Mouse (Mus musculus) midbrain, embryonic 16.5 days (tissue): Measurements from ENCODE around the gene Lpcat1. TPM values are rescaled to one million over a fixed set of nuclear protein-coding genes. Genes with fewer than 3 reads are reported as not detected.

ENCODE experiments used
- ATAC-seq: fragments of 200-750 bp; cut with Nextera tagmentation; 2 replicates; pipeline ENCODE4 v1.8.0; 2017; ENCODE audit warnings: moderate TSS enrichment
- H3K27ac ChIP-seq: fragments of 300-500 bp; sonication (generic); 2 replicates; pipeline ENCODE4 v1.5.1; 2014; ENCODE audit warnings: mild to moderate bottlenecking, low read length, mixed read lengths
- H3K27me3 ChIP-seq: fragments of 300-500 bp; sonication (generic); 2 replicates; pipeline ENCODE4 v1.6.1; 2014; ENCODE audit warnings: low read depth, low read length, mixed read lengths; ENCODE audit not compliant: control insufficient read depth, insufficient read depth
- H3K36me3 ChIP-seq: fragments of 300-500 bp; sonication (generic); 2 replicates; pipeline ENCODE4 v1.6.1; 2014; ENCODE audit warnings: mild to moderate bottlenecking, low read length, moderate library complexity, mixed read lengths; ENCODE audit not compliant: control insufficient read depth, insufficient read depth
- H3K4me1 ChIP-seq: fragments of 300-500 bp; sonication (generic); 2 replicates; pipeline ENCODE4 v1.6.1; 2014; ENCODE audit warnings: mild to moderate bottlenecking, low read length, mixed read lengths; ENCODE audit not compliant: control insufficient read depth, insufficient read depth
- H3K4me2 ChIP-seq: fragments of 300-500 bp; sonication (generic); 2 replicates; pipeline ENCODE4 v1.6.1; 2014; ENCODE audit warnings: mild to moderate bottlenecking, low read length, mixed read lengths
- H3K4me3 ChIP-seq: fragments of 300-500 bp; sonication (generic); 2 replicates; pipeline ENCODE4 v1.5.1; 2014; ENCODE audit warnings: low read depth, mild to moderate bottlenecking, low read length, moderate library complexity, mixed read lengths
- H3K9ac ChIP-seq: fragments of 300-500 bp; sonication (generic); 2 replicates; pipeline ENCODE4 v1.6.1; 2014; ENCODE audit warnings: low read depth, low read length, mixed read lengths
- H3K9me3 ChIP-seq: fragments of 300-500 bp; sonication (generic); replicated peaks from 2 replicates; pipeline ENCODE4 v1.6.1; 2014; ENCODE audit warnings: mild to moderate bottlenecking, low read length, mixed read lengths; ENCODE audit not compliant: control insufficient read depth, poor library complexity, severe bottlenecking
- WGBS: fragments of 180-500 bp; shearing (Covaris S2); extraction: QIAGEN DNeasy Blood & Tissue Kit; methylation state at CpG from one replicate; pipeline ENCODE4 v1.1.7; 2014; 5-methylcytosine and 5-hydroxymethylcytosine counted together
- polyA plus RNA-seq: library from polyadenylated mRNA; unstranded; fragments of >200 nt; fragmentation: Nextera tagmentation; extraction: Ambion mirVana; gene quantifications from 2 replicates; pipeline ENCODE4 v1.2.1, GENCODE M21; 2015

Gene Lpcat1
- polyA plus RNA-seq, 1 experiment from 2014 or later = 78.3 TPM

DNA sequence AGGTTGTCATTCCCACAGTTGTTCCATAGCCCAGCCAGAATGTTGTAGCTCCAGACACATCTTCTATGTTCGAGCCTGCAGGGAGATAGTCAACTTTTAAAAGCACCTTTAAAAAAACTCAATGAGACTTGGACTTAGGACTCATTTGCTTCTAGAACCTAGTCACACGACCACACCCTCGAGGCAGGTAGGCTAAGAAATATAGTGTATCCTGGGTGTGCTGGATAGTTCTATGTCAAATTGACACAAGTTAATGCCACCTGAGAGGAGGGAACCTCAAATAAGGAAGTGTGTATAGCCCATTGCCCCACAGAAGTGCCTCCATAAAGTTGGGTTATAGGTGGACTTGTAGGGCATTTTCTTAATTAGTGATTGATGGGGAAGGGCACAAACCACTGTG lies 11.7 kb upstream of the Lpcat1 start:
- no peak overlapping the region for H3K4me2 ChIP-seq

DNA sequence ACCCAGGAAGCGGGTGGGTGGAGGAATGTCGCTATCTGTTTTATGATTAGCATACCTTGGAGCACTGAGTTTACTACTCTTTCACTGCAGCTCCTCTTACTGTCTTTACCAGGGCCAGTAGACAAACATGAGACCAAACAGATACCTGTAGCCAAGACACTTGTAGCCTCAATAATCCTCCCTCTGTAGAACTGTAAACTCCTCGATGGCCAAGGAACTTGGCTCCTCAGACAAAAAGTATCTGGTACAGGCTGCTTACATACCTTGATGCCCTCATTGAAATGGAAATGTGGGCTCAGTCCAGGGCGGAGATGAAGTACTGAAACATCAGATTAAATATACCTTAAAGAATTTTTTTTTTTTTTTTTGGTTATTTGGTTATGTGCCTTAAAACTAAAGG lies 9.7 kb upstream of the Lpcat1 start:
- Histone ChIP-seq H3K9ac (no peak overlapping the region), H3K27ac (no peak overlapping the region), H3K4me3 (no peak overlapping the region), H3K4me2 (no peak overlapping the region), H3K27me3 (no peaks in the 10 kb centered on the region), H3K4me1 (no peaks in the 10 kb centered on the region), H3K36me3 (no peaks in the 10 kb centered on the region), H3K9me3 (no peaks in the 10 kb centered on the region)
- 83% methylated on average over 2 of the region's 4 CpGs for WGBS
- ATAC-seq = no peak

More for the DNA sequence above, 11.7 kb upstream of the Lpcat1 start:
- 85% methylated on average over 3 of the region's 3 CpGs for WGBS
- Histone ChIP-seq H3K9ac (no peak overlapping the region), H3K27me3 (no peaks in the 10 kb centered on the region), H3K27ac (no peak overlapping the region), H3K9me3 (no peaks in the 10 kb centered on the region), H3K36me3 (no peaks in the 10 kb centered on the region), H3K4me1 (no peaks in the 10 kb centered on the region), H3K4me3 (no peak overlapping the region)
- ATAC-seq = no peak

DNA sequence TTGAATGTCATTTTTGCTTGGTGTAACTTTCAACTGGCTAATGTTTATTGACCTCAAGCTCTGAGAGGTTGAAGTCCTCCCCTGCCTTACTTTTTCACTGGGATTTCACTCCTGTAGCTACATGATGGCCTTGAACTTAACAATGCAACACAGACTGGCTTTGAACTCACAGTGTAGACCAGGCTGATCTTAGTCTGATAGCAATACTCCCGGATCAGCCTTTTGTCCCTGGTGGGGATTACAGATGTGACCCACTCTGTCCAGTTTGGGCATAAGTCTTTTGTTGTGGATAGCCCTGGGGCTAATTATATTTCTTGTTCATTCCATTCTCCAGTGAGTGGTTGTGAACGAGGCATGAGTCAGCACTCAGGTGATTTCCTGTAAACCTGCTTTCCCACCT lies 9.3 kb upstream of the Lpcat1 start:
- no peak for ATAC-seq
- WGBS = 83% methylated on average over 2 of the region's 2 CpGs
- H3K9ac ChIP-seq = no peak overlapping the region
- no peak overlapping the region for H3K27ac ChIP-seq
- H3K9me3 ChIP-seq = no peaks in the 10 kb centered on the region
- H3K27me3 ChIP-seq = no peaks in the 10 kb centered on the region
- no peak overlapping the region for H3K4me2 ChIP-seq
- no peak overlapping the region for H3K4me3 ChIP-seq
- H3K36me3 ChIP-seq = no peaks in the 10 kb centered on the region
- H3K4me1 ChIP-seq = no peaks in the 10 kb centered on the region

DNA sequence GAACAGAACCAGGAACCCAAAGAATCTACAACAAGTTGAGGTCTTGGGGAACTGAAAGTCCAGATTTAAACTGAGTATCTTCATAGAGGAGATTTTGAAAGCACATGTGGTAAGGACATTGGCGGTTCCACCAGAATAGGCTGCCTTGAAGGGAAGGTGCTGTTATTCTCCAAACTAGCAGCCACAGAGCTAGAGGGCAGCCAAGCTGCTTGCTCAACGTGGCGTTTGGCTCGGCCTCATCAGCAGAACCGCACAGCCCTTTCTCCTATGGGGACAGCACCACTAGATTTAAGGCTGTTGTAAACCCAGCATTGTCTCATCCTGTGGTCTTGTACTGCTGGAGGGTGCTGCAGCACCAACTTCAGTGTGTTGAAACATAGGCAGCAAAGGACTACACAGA lies 8.3 kb upstream of the Lpcat1 start:
- Histone ChIP-seq H3K27ac (no peak overlapping the region), H3K36me3 (no peaks in the 10 kb centered on the region), H3K4me1 (no peaks in the 10 kb centered on the region), H3K27me3 (no peaks in the 10 kb centered on the region), H3K4me2 (no peak overlapping the region), H3K9ac (no peak overlapping the region), H3K4me3 (no peak overlapping the region), H3K9me3 (no peaks in the 10 kb centered on the region)
- no peak for ATAC-seq
- WGBS = 79% methylated on average over 5 of the region's 5 CpGs

DNA sequence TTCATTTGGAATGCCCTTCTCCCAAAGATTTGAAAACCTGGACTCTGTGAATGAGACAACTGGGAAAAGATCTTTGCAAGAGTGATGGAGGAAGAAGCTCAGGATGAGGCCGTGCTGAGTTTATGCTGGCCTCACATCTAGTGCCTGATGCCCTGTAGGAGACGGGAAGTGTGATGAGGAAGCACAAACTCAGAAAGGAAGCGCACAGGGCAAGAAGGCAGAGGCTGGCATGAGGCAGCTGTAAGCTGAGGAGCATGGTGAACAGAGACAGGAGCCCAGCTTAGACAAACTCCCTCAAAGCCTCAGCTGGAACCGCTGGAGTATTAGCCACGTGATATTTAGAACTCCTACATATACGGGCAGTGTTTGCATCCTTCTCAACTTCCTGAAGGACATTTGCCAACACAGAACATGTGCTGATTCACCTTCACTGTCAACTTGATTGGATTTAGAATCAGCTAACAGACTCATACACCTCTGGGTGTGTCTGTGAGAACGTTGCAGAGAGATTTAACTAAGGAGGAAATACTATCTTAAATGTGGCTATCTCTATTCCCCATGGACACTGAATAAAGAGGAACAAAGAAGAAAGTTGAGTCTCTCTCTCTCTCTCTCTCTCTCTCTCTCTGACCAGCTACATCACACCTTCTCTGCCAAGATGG lies 7.7 kb upstream of the Lpcat1 start:
- 82% methylated on average over 7 of the region's 7 CpGs for WGBS
- Histone ChIP-seq H3K9ac (no peak overlapping the region), H3K9me3 (no peaks in the 10 kb centered on the region), H3K4me1 (no peaks in the 10 kb centered on the region), H3K27ac (no peak overlapping the region), H3K4me3 (no peak overlapping the region), H3K4me2 (no peak overlapping the region), H3K27me3 (no peaks in the 10 kb centered on the region), H3K36me3 (no peaks in the 10 kb centered on the region)
- no peak for ATAC-seq

DNA sequence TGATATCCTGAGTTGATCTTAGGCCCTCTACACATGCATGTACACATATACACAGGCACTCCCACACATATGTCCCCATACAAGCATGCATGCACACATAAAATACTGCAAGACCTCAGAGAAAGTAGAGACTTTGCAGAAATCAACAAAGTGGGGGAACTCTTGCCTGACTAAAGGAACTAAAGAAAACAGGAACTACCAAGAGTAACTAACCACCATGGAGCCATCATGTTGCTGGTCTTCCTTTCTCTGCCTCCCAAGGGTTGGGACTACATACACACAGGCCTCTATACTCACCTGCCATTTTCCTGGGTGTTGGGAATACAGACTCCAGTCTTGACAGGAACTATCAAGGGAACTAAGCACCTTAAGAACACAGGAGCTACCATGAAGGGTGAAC lies 5.4 kb upstream of the Lpcat1 start:
- H3K36me3 ChIP-seq = no peaks in the 10 kb centered on the region
- no peak overlapping the region for H3K4me3 ChIP-seq
- H3K27ac ChIP-seq = no peak overlapping the region
- H3K9ac ChIP-seq = no peak overlapping the region
- no peak for ATAC-seq
- H3K27me3 ChIP-seq = no peaks in the 10 kb centered on the region
- H3K9me3 ChIP-seq = no peaks in the 10 kb centered on the region
- H3K4me1 ChIP-seq = no peaks in the 10 kb centered on the region
- no peak overlapping the region for H3K4me2 ChIP-seq

DNA sequence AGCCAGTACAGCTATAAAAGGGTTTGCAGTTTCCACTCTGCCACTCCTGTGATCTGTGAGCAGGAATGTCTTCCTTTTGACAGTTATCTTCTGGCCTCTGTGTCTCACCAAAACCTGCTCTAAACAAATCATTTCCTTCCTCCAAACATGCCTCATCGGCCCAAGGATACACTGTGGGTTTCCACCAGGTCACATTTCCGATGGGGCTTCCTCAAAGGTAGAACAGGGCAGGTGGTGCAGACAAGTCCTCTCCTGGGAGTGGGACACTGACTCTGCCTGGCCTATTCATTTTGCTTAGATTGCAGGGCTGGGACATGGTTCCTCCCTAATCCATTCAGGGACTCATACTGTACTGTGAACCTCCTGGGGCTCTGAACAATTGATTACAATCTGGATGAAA lies 1.8 kb upstream of the Lpcat1 start:
- Histone ChIP-seq H3K36me3 (no peaks in the 10 kb centered on the region), H3K4me2 (no peak overlapping the region), H3K27ac (no peak overlapping the region), H3K27me3 (no peaks in the 10 kb centered on the region), H3K4me3 (no peak overlapping the region), H3K4me1 (peaks cover 21% of the 10 kb centered on the region), H3K9me3 (no peaks in the 10 kb centered on the region), H3K9ac (no peak overlapping the region)
- ATAC-seq = no peak
- WGBS = 73% methylated on average over 2 of the region's 2 CpGs

DNA sequence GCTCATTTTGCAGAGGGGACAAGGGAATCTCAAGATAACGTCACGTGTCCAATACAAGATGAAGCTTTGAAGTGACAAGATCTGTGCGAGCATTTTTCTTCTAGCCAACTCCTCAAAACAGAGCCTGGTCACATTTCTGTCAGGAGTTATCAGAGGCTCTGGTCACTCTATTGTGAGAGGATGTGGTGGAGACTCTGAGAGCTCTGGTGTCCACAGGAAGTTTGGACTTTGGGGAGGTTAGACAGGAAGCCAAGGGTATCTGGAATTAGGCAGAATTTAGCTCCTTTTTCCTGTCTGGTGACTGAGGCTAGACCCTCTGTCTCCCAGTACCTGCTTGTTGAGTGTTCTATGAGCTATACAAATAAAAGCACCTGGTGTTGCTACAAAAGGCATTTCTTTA lies 586 bp upstream of the Lpcat1 start:
- Histone ChIP-seq H3K27ac (peak overlapping the region; percentile 96), H3K4me2 (peak overlapping the region; percentile 98), H3K36me3 (no peaks in the 10 kb centered on the region), H3K9me3 (no peaks in the 10 kb centered on the region), H3K27me3 (no peaks in the 10 kb centered on the region), H3K4me1 (peaks cover 21% of the 10 kb centered on the region), H3K9ac (peak overlapping the region; percentile 95; the same call in 1 of the 2 replicates), H3K4me3 (no peak overlapping the region; the same call in 1 of the 2 replicates)
- WGBS = 84% methylated on average over 3 of the region's 3 CpGs
- no peak for ATAC-seq

DNA sequence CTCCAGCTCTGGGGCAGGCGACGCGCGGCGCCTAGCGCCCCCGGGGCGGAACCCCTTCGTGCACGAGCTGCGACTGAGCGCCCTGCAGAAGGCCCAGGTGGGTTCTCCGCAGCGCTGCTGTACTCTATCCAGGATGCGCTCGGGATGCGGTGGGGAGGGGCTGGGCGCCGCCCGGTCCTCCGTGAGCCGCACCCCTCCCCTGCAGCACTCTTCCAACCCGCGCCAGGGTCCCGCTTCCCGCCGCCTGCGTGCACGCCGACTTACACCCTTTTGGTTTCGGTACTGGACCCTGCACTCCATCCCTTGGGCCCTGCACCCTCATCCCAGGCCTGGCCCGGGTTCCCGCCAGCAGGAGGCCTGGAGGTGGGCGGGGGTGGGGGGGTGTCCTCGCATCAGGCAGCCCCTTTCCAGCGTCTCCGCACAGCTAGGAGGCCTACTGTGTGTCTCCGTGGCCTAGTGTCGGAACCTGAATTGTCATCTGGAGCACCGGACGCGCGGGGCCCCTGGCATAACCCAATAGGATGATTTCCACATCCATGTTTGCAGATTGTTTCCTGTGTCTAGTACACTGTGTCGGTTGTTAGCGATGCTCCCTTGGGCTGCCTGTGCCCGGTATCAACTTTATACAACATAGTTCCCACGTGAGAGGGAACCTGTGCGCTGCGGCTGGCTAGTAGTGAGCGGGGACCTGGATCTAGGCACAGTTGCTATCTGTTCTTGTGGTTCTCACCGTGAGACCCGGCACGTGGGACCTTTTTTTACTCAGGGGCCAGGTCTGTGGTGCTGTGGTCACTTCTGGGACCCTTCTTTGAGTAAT lies 632 bp downstream of the Lpcat1 start:
- Histone ChIP-seq H3K9ac (peak overlapping the region; percentile 95), H3K4me1 (peaks cover 21% of the 10 kb centered on the region), H3K4me3 (peak overlapping the region; percentile 78), H3K27me3 (no peaks in the 10 kb centered on the region), H3K4me2 (peak overlapping the region; percentile 98), H3K36me3 (no peaks in the 10 kb centered on the region), H3K9me3 (no peaks in the 10 kb centered on the region), H3K27ac (peak overlapping the region; percentile 96)
- ATAC-seq = peak; percentile 90
- under 1% methylated on average over 49 of the region's 53 CpGs for WGBS
